Mouse (Mus musculus) hindbrain, embryonic 10.5 days (tissue): ENCODE data around the gene Serinc2. TPM values are rescaled to one million over a fixed set of nuclear protein-coding genes. Genes with fewer than 3 reads are reported as not detected.
A peak's percentile ranks its signal among the peaks of the same experiment; 100 is the strongest.

Source experiments
- DNase-seq: peaks from one replicate; pipeline ENCODE4 v3.0.0-alpha.2; 2017; ENCODE audit warnings: low spot score
- H3K27ac ChIP-seq: fragments of 300-500 bp; sonication (generic); 2 replicates; pipeline ENCODE4 v1.5.1; 2016; ENCODE audit warnings: mild to moderate bottlenecking, moderate library complexity
- H3K27me3 ChIP-seq: fragments of 300-500 bp; sonication (generic); 2 replicates; pipeline ENCODE4 v1.6.1; 2016; ENCODE audit warnings: mild to moderate bottlenecking; ENCODE audit not compliant: poor library complexity, insufficient read depth, severe bottlenecking
- H3K36me3 ChIP-seq: fragments of 300-500 bp; sonication (generic); 2 replicates; pipeline ENCODE4 v1.6.1; 2016; ENCODE audit warnings: mild to moderate bottlenecking, moderate library complexity
- H3K4me1 ChIP-seq: fragments of 300-500 bp; sonication (generic); replicated peaks from 2 replicates; pipeline ENCODE4 v1.6.1; 2016; ENCODE audit warnings: mild to moderate bottlenecking
- H3K4me3 ChIP-seq: fragments of 300-500 bp; sonication (generic); 2 replicates; pipeline ENCODE4 v1.5.1; 2016; ENCODE audit warnings: mild to moderate bottlenecking, moderate library complexity
- H3K9me3 ChIP-seq: fragments of 300-500 bp; sonication (generic); 2 replicates; pipeline ENCODE4 v1.6.1; 2016; ENCODE audit warnings: mild to moderate bottlenecking, moderate library complexity
- WGBS: fragments of 180-500 bp; shearing (Covaris S2); methylation state at CpG from one replicate; pipeline ENCODE4 v1.1.7; 2016; 5-methylcytosine and 5-hydroxymethylcytosine counted together
- polyA plus RNA-seq: library from polyadenylated mRNA; unstranded; fragments of >200 nt; fragmentation: Nextera tagmentation; extraction: Ambion mirVana; gene quantifications from 2 replicates; pipeline ENCODE4 v1.2.1, GENCODE M21; 2016

Serinc2 gene
- polyA plus RNA-seq, result 53.1 and 65.7 TPM in 2 replicates

DNA sequence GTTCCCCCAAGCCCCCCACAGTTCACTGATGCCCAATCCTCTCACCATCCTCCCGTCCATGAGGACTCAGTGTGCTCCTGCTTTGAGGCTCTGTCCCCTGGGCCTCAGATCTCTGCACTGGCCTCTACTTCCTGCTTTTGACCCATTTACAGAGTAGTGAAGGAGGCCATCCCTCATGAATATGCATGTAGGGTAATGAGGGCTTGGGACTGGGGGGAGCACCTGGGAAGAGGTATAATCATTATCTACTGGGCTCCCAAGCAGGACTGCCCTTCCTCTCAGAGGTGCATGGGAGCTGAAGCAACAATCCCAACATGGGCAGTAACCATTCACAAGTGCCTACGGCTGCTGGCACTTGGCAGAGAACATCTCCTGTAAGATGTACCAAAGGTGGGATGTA is at the start of gene Serinc2:
Gene Serinc2 (minus strand): TSS at position 101 of the 400 bp plus-strand sequence.
- Histone ChIP-seq H3K27ac (no peak within 1 kb of the TSS), H3K9me3 (no peaks in the 10 kb centered on the region), H3K4me1 (peaks cover 30% of the 10 kb centered on the region), H3K4me3 (no peak within 1 kb of the TSS), H3K27me3 (peaks cover 61% of the 10 kb centered on the region), H3K36me3 (no peaks in the 10 kb centered on the region)
- WGBS, result 74% methylated on average over 2 of the region's 2 CpGs
- no peak for DNase-seq

DNA sequence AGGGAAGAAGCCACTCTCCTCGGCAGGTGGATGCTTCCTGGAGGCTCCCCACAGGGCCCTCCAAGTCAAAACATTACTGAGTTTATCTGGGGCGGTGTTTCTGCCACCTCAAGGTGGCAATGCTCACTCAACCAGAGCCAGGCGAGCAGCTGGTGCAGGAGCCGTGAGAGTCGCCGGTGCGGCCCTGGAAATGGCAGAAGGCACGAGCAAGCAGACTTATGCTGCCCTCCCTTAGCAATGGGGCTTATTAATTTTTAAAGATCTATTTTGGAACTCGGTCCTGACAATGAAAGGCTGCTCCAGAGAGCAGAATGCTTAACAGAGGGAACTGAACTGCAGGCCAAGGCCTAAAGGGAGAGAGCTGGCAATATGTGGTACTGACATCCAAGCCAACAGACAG is 48.4 kb upstream of the Serinc2 start:
- no peak overlapping the region for H3K4me3 ChIP-seq
- H3K4me1 ChIP-seq, result no peaks in the 10 kb centered on the region
- peaks cover 89% of the 10 kb centered on the region for H3K36me3 ChIP-seq
- 86% methylated on average over 9 of the region's 9 CpGs for WGBS
- H3K27ac ChIP-seq, result no peak overlapping the region
- no peaks in the 10 kb centered on the region for H3K9me3 ChIP-seq
- H3K27me3 ChIP-seq, result no peaks in the 10 kb centered on the region
- no peak for DNase-seq

DNA sequence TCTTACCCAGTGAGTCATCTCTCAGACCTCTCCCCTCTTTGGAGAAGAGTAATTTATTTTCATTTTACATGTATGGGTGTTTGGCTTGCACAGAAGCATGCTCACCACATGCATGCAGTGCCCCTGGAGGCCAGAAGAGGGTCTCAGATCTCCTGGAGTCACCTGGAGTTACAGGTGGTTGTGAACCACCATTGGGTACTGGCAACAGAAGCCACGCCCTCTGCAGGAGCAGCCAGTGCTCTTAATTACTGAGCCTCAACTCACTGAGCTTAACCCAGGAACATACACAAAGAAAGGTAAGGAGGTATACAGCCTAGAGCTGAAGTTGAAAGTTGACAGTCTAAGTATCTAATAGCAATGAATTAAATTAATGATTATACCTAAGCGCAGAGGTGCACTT is 46.4 kb upstream of the Serinc2 start:
- 93% methylated on average over 2 of the region's 2 CpGs for WGBS
- no peaks in the 10 kb centered on the region for H3K27me3 ChIP-seq
- H3K36me3 ChIP-seq, result peaks cover 94% of the 10 kb centered on the region
- DNase-seq, result no peak
- H3K4me3 ChIP-seq, result no peak overlapping the region
- no peak overlapping the region for H3K27ac ChIP-seq
- no peaks in the 10 kb centered on the region for H3K9me3 ChIP-seq
- no peaks in the 10 kb centered on the region for H3K4me1 ChIP-seq

DNA sequence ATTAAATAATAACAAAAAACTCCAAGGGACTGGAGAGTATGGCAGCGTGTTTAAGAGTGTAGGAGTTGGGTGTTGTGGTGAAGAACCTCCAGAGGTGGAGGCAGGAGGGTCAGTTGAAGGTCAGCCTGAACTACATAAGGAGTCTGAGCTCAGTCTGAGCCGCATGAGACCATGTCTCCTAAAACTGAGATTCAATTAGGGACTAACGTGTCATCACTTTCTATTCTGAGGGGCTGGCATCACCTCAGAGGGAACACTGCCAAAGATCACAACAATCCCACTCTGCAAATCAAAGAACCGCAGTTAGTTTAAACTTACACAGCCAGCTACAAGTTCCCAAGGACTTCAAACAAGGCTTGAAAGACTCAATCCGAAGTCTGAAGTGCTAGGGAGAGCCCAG is 44.6 kb upstream of the Serinc2 start:
- peaks cover 94% of the 10 kb centered on the region for H3K36me3 ChIP-seq
- H3K27me3 ChIP-seq, result no peaks in the 10 kb centered on the region
- no peaks in the 10 kb centered on the region for H3K9me3 ChIP-seq
- no peak for DNase-seq
- H3K4me1 ChIP-seq, result peaks cover under 1% of the 10 kb centered on the region
- H3K27ac ChIP-seq, result no peak overlapping the region
- 91% methylated on average over 5 of the region's 5 CpGs for WGBS
- H3K4me3 ChIP-seq, result no peak overlapping the region

DNA sequence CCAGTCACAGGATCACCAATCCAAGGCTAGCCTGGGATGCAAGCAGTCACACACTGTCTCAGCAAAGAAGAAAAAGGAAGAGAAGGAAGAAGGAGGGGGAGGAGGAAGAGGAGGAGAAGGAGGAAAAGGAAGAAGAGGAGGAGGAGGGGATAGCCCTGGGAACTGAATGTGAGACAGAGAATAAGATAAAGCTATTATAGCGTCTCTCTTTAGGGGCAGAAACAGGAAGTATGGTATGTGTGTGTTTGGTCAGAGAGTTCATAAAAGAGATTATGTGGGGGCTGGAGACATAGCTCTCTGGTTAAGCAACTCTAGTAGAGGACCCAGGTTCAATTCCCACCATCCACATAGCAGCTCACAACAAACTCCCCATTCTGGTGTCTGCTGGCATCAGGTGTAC is 44.2 kb upstream of the Serinc2 start:
- H3K27me3 ChIP-seq, result no peaks in the 10 kb centered on the region
- WGBS, result 94% methylated on average over 1 of the region's 1 CpGs
- H3K27ac ChIP-seq, result no peak overlapping the region
- DNase-seq, result no peak
- H3K36me3 ChIP-seq, result peaks cover 94% of the 10 kb centered on the region
- H3K9me3 ChIP-seq, result no peaks in the 10 kb centered on the region
- H3K4me1 ChIP-seq, result peaks cover 5% of the 10 kb centered on the region
- H3K4me3 ChIP-seq, result no peak overlapping the region

DNA sequence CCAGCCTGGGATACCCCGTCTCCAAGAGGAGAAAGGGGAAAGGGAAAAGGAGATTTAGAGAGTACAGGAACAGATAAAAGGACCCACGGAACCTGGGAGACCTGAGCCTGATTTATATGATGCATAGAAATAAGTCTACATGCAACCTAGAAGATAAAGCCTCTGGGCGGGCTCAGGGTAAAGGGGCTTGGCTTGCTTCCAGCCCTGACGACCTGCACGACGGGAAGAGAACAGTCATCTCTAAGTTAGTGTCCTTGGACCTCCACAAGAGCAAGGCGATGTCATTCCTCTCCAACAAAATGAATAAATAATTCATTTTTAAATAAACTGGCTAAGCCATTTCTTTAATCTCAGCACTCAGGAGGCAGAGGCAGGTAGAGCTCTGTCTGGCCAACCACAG is 43.6 kb upstream of the Serinc2 start:
- WGBS, result 90% methylated on average over 7 of the region's 7 CpGs
- H3K36me3 ChIP-seq, result peaks cover 94% of the 10 kb centered on the region
- DNase-seq, result no peak
- H3K27me3 ChIP-seq, result no peaks in the 10 kb centered on the region
- H3K27ac ChIP-seq, result no peak overlapping the region
- H3K9me3 ChIP-seq, result no peaks in the 10 kb centered on the region
- H3K4me3 ChIP-seq, result no peak overlapping the region
- peaks cover 9% of the 10 kb centered on the region for H3K4me1 ChIP-seq

DNA sequence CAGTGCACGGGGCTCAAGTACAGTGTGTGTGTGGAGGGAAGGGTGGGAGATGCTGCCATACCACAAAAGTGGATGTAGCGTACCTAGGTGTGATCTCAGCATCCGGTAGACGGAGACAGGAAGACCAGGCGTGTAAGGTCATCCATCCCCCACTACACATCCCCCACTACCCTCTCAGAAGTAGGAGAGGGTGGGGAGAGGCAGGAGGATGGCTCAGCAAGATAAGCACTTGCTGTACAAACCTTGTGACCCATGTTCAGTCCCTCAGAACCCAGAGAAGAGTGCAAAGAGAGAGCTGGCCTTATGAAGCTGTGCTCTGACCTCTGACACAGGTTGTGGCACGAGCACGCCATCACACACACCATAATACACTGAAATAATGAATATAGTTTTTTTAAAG is 42.6 kb upstream of the Serinc2 start:
- no peak for DNase-seq
- Histone ChIP-seq H3K9me3 (no peaks in the 10 kb centered on the region), H3K4me1 (peaks cover 9% of the 10 kb centered on the region), H3K27ac (no peak overlapping the region), H3K4me3 (no peak overlapping the region), H3K27me3 (no peaks in the 10 kb centered on the region), H3K36me3 (peaks cover 93% of the 10 kb centered on the region)
- 91% methylated on average over 7 of the region's 7 CpGs for WGBS

DNA sequence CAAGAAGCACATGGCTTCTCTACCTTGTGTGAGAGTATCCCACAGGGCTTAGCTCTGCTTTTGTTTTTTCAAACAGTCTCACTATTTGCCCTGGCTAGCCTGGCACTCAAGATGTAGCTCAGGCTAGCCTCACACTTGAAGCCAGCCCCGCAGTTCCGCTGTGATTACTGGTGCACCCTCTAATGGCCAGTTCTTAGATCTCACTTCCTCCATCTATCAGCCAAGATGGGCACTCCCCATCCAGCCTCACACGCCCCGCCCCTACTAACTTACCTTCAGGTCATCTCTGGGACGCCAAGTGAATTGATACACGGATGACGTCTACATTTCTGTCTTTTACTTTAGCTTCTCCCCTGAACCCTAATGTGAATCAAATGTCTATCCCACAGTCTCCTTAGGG is 40.6 kb upstream of the Serinc2 start:
- H3K9me3 ChIP-seq, result no peaks in the 10 kb centered on the region
- H3K36me3 ChIP-seq, result peaks cover 92% of the 10 kb centered on the region
- DNase-seq, result no peak
- H3K27ac ChIP-seq, result no peak overlapping the region
- no peak overlapping the region for H3K4me3 ChIP-seq
- 83% methylated on average over 7 of the region's 7 CpGs for WGBS
- H3K4me1 ChIP-seq, result peaks cover 12% of the 10 kb centered on the region
- H3K27me3 ChIP-seq, result no peaks in the 10 kb centered on the region

DNA sequence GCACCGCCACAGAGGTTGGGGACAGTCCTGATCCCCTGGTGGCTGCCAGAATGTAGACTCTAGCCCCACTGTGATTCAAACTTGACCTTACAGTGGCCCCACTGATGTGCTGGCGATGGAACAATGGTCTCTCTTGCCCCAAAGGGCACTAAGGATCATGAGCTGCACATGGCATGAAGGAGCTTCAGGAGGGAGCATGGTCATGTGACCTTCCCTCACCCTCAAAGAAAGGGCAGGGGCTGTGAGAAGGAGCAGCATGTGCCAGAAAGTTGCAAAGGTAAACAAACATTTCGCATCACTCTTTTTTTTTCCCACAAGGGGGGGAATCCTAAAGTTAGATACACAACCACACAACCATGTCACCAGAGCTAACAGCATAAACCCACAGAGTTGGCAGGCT is 39.1 kb upstream of the Serinc2 start:
- Histone ChIP-seq H3K9me3 (no peaks in the 10 kb centered on the region), H3K4me3 (no peak overlapping the region), H3K4me1 (peaks cover 12% of the 10 kb centered on the region), H3K27ac (no peak overlapping the region), H3K27me3 (no peaks in the 10 kb centered on the region), H3K36me3 (peaks cover 88% of the 10 kb centered on the region)
- DNase-seq, result no peak
- 59% methylated on average over 3 of the region's 3 CpGs for WGBS

DNA sequence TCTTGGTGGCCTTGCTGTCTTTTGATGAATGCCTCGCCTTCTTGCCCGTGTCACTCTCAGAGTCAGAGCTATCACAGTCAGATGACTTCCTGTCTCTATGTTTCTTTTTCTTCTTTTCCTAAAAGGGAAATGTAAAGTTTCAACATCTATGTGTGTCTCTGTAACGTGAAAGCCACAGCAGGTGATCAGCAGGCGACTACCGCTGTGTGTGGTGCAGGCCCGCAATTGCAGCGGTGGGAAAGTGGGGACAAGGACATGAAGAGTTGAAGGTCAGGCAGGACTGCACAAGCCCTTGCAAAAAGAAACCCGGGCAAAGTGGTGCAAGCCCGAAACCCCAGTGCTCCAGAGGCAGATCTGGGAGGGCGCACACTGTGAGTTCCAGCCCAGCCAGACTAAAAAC is 37.7 kb upstream of the Serinc2 start:
- Histone ChIP-seq H3K4me1 (peaks cover 12% of the 10 kb centered on the region), H3K27ac (no peak overlapping the region), H3K9me3 (no peaks in the 10 kb centered on the region), H3K4me3 (no peak overlapping the region), H3K27me3 (peaks cover 7% of the 10 kb centered on the region; the same call in 1 of the 2 replicates), H3K36me3 (peaks cover 74% of the 10 kb centered on the region)
- DNase-seq, result no peak
- WGBS, result 82% methylated on average over 10 of the region's 10 CpGs

DNA sequence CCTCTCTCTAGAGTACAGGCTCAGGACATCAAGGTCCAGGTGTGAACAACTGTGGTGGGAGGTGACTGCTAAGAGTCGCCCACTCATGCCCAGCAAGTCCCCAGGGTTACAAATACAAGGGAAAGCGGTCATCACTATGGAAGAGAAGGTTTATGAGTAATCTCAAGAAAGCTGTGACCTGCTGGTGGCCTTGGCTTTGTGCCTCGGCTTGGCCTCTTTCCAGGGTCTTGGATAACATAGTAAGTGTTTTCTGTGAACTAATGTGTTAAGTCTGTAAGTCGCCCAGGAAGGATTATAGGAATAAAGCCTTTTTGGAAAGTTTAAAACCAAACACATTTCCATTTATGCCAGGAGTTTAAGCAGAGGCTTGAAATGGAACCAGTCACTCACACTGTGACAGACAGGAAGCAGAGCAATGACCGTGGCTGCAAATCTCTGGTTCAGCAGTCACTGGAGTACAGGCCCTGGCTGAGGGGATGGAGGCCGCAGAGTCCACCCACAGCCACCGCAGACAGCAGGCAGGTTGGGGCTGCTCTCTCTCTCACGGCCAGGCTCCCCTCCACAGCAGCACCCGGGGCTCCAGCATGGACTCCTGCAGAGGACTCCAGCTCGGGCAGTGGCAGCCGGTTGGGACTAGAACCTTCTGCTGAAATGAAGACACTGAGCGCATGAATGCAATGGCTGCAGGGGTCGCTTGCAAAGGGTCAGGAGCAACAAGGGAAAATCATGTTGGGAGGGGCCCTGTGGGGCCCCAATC is 36.9 kb upstream of the Serinc2 start:
- H3K27ac ChIP-seq, result peak overlapping the region; percentile 13; the same call in 1 of the 2 replicates
- H3K4me3 ChIP-seq, result no peak overlapping the region
- no peaks in the 10 kb centered on the region for H3K9me3 ChIP-seq
- H3K27me3 ChIP-seq, result peaks cover 13% of the 10 kb centered on the region
- DNase-seq, result no peak
- 84% methylated on average over 13 of the region's 13 CpGs for WGBS
- H3K36me3 ChIP-seq, result peaks cover 68% of the 10 kb centered on the region
- peaks cover 12% of the 10 kb centered on the region for H3K4me1 ChIP-seq

DNA sequence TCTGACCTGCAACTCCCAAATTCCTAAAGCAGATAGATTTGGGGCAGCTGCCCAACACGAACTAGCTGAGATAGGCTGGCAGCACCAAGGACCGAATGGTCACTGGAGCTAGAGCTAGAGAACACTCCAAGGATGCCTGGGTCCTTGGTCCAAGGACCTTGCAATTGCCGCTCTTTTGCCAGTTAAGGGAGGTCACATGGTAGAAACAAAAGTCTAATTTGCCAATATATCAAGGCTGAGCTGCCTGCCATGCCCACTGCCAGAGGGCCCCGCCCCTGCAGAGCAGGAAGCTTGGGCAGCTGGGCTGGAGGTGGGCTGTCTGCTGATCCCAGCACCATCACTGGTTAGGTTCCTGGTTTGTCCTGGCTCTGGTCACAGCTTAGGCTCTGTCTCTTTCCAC is 34.5 kb upstream of the Serinc2 start:
- peaks cover 37% of the 10 kb centered on the region for H3K27me3 ChIP-seq
- no peak for DNase-seq
- no peak overlapping the region for H3K27ac ChIP-seq
- H3K9me3 ChIP-seq, result no peaks in the 10 kb centered on the region
- peaks cover 47% of the 10 kb centered on the region for H3K36me3 ChIP-seq
- 91% methylated on average over 4 of the region's 4 CpGs for WGBS
- H3K4me1 ChIP-seq, result peaks cover 20% of the 10 kb centered on the region
- H3K4me3 ChIP-seq, result no peak overlapping the region

DNA sequence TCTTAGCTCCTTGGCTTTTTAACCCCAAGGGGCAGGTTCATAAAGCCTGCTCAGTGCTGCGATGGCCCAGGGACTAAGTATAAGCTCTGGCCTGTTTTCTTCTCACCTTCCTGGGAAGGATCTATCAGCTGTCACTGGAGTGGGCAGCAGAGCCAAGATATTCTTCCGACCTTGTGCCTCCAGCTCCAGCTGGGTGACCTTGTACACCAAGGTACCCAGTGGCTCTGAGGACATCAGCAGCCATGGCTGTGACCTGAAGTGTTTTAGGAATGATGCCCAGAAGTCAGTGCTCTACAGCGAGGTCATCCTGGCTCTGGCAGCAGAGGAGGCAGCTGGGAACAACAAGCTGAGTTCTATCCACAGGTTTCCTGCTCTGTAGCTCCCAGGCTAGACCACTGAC is 33.5 kb upstream of the Serinc2 start:
- no peak for DNase-seq
- Histone ChIP-seq H3K4me1 (peaks cover 23% of the 10 kb centered on the region), H3K4me3 (no peak overlapping the region), H3K27ac (no peak overlapping the region), H3K36me3 (peaks cover 38% of the 10 kb centered on the region), H3K27me3 (peaks cover 48% of the 10 kb centered on the region), H3K9me3 (no peaks in the 10 kb centered on the region)
- 91% methylated on average over 3 of the region's 3 CpGs for WGBS
